Mouse (Mus musculus): ENCODE measurements around the gene Arhgef10l. TPM values are rescaled to one million over a fixed set of nuclear protein-coding genes. Genes with fewer than 3 reads are reported as not detected.
"Not testable (repeated sequence)": the region's sequence is repeated elsewhere in the genome, so short reads cannot be mapped to it uniquely, and the experiment has no call there.

Gene Arhgef10l
- polyA plus RNA-seq, 1 experiment = not detected

- WGBS = 75% methylated on average over 16 of the region's 16 CpGs
- Histone ChIP-seq H3K4me3 (ENCODE audit: insufficient read depth, low read depth, low read length) (no peak overlapping the region), H3K4me1 (ENCODE audit: control insufficient read depth, insufficient read depth, low read length) (peaks cover 20% of the 10 kb centered on the region), H3K27ac (ENCODE audit: insufficient read depth, low read depth, low read length) (no peak overlapping the region)
- TF ChIP-seq POLR2A (IDR thresholded peaks at IDR 0.05; ENCODE audit: insufficient read depth, low read depth, low read length) (no peak), CTCF (IDR thresholded peaks at IDR 0.05; ENCODE audit: insufficient read depth, low read depth, low read length) (no peak)
These were observed 84.5 kb downstream of the Arhgef10l start for GRCm38 (mm10) chr4:140581341-140581729.

GRCm38 (mm10) chr4:140580866-140581265 is 84.9 kb downstream of the Arhgef10l start:
- Histone ChIP-seq H3K27ac (ENCODE audit: insufficient read depth, low read depth, low read length) (no peak overlapping the region), H3K4me3 (ENCODE audit: insufficient read depth, low read depth, low read length) (no peak overlapping the region), H3K4me1 (ENCODE audit: control insufficient read depth, insufficient read depth, low read length) (peaks cover 20% of the 10 kb centered on the region)
- 86% methylated on average over 4 of the region's 4 CpGs for WGBS
- no peak for TF ChIP-seq POLR2A (IDR thresholded peaks at IDR 0.05; ENCODE audit: insufficient read depth, low read depth, low read length)
- TF ChIP-seq CTCF (IDR thresholded peaks at IDR 0.05; ENCODE audit: insufficient read depth, low read depth, low read length) = no peak

GRCm38 (mm10) chr4:140579576-140579975 is 86.2 kb downstream of the Arhgef10l start:
- 70% methylated on average over 8 of the region's 8 CpGs for WGBS
- H3K4me1 ChIP-seq (ENCODE audit: control insufficient read depth, insufficient read depth, low read length) = peaks cover 20% of the 10 kb centered on the region
- TF ChIP-seq POLR2A (IDR thresholded peaks at IDR 0.05; ENCODE audit: insufficient read depth, low read depth, low read length) = no peak
- no peak for TF ChIP-seq CTCF (IDR thresholded peaks at IDR 0.05; ENCODE audit: insufficient read depth, low read depth, low read length)
- H3K4me3 ChIP-seq (ENCODE audit: insufficient read depth, low read depth, low read length) = no peak overlapping the region
- H3K27ac ChIP-seq (ENCODE audit: insufficient read depth, low read depth, low read length) = no peak overlapping the region

GRCm38 (mm10) chr4:140579149-140579548 is 86.7 kb downstream of the Arhgef10l start:
- H3K4me3 ChIP-seq (ENCODE audit: insufficient read depth, low read depth, low read length) = no peak overlapping the region
- WGBS = 96% methylated on average over 13 of the region's 13 CpGs
- H3K4me1 ChIP-seq (ENCODE audit: control insufficient read depth, insufficient read depth, low read length) = peaks cover 20% of the 10 kb centered on the region
- no peak overlapping the region for H3K27ac ChIP-seq (ENCODE audit: insufficient read depth, low read depth, low read length)
- no peak for TF ChIP-seq POLR2A (IDR thresholded peaks at IDR 0.05; ENCODE audit: insufficient read depth, low read depth, low read length)
- TF ChIP-seq CTCF (IDR thresholded peaks at IDR 0.05; ENCODE audit: insufficient read depth, low read depth, low read length) = no peak

- TF ChIP-seq POLR2A (IDR thresholded peaks at IDR 0.05; ENCODE audit: insufficient read depth, low read depth, low read length) (no peak), CTCF (IDR thresholded peaks at IDR 0.05; ENCODE audit: insufficient read depth, low read depth, low read length) (no peak)
- 98% methylated on average over 16 of the region's 16 CpGs for WGBS
- H3K4me3 ChIP-seq (ENCODE audit: insufficient read depth, low read depth, low read length) = no peak overlapping the region
- no peak overlapping the region for H3K27ac ChIP-seq (ENCODE audit: insufficient read depth, low read depth, low read length)
- H3K4me1 ChIP-seq (ENCODE audit: control insufficient read depth, insufficient read depth, low read length) = peaks cover 8% of the 10 kb centered on the region
These were observed 89.2 kb downstream of the Arhgef10l start for GRCm38 (mm10) chr4:140576628-140577027.

GRCm38 (mm10) chr4:140574863-140575262 is 90.9 kb downstream of the Arhgef10l start:
- 85% methylated on average over 7 of the region's 7 CpGs for WGBS
- H3K27ac ChIP-seq (ENCODE audit: insufficient read depth, low read depth, low read length) = not testable (repeated sequence)

GRCm38 (mm10) chr4:140572376-140572775 is 93.4 kb downstream of the Arhgef10l start:
- WGBS = 70% methylated on average over 17 of the region's 17 CpGs
- no peaks in the 10 kb centered on the region; the same call in 1 of the 2 replicates for H3K4me1 ChIP-seq (ENCODE audit: control insufficient read depth, insufficient read depth, low read length)
- no peak overlapping the region for H3K4me3 ChIP-seq (ENCODE audit: insufficient read depth, low read depth, low read length)
- TF ChIP-seq POLR2A (IDR thresholded peaks at IDR 0.05; ENCODE audit: insufficient read depth, low read depth, low read length) = no peak
- TF ChIP-seq CTCF (IDR thresholded peaks at IDR 0.05; ENCODE audit: insufficient read depth, low read depth, low read length) = no peak
- H3K27ac ChIP-seq (ENCODE audit: insufficient read depth, low read depth, low read length) = no peak overlapping the region

More at GRCm38 (mm10) chr4:140574863-140575262, 90.9 kb downstream of the Arhgef10l start:
- not testable (repeated sequence) for H3K4me1 ChIP-seq (ENCODE audit: control insufficient read depth, insufficient read depth, low read length); H3K4me3 ChIP-seq (ENCODE audit: insufficient read depth, low read depth, low read length)

- no peaks in the 10 kb centered on the region; the same call in 1 of the 2 replicates for H3K4me1 ChIP-seq (ENCODE audit: control insufficient read depth, insufficient read depth, low read length)
- TF ChIP-seq CTCF (IDR thresholded peaks at IDR 0.05; ENCODE audit: insufficient read depth, low read depth, low read length) (no peak), POLR2A (IDR thresholded peaks at IDR 0.05; ENCODE audit: insufficient read depth, low read depth, low read length) (no peak)
- no peak overlapping the region for H3K27ac ChIP-seq (ENCODE audit: insufficient read depth, low read depth, low read length)
- 77% methylated on average over 2 of the region's 2 CpGs for WGBS
- no peak overlapping the region for H3K4me3 ChIP-seq (ENCODE audit: insufficient read depth, low read depth, low read length)
These were observed 96.4 kb downstream of the Arhgef10l start for GRCm38 (mm10) chr4:140569394-140569793.

GRCm38 (mm10) chr4:140567911-140568480 is 97.8 kb downstream of the Arhgef10l start:
- TF ChIP-seq POLR2A (IDR thresholded peaks at IDR 0.05; ENCODE audit: insufficient read depth, low read depth, low read length) (no peak), CTCF (IDR thresholded peaks at IDR 0.05; ENCODE audit: insufficient read depth, low read depth, low read length) (no peak)
- Histone ChIP-seq H3K4me3 (ENCODE audit: insufficient read depth, low read depth, low read length) (no peak overlapping the region), H3K27ac (ENCODE audit: insufficient read depth, low read depth, low read length) (no peak overlapping the region), H3K4me1 (ENCODE audit: control insufficient read depth, insufficient read depth, low read length) (peaks cover 11% of the 10 kb centered on the region)
- 94% methylated on average over 11 of the region's 11 CpGs for WGBS

GRCm38 (mm10) chr4:140566785-140567184 is 99.0 kb downstream of the Arhgef10l start:
- WGBS = 92% methylated on average over 14 of the region's 14 CpGs
- no peak for TF ChIP-seq CTCF (IDR thresholded peaks at IDR 0.05; ENCODE audit: insufficient read depth, low read depth, low read length)
- no peak for TF ChIP-seq POLR2A (IDR thresholded peaks at IDR 0.05; ENCODE audit: insufficient read depth, low read depth, low read length)
- Histone ChIP-seq H3K4me3 (ENCODE audit: insufficient read depth, low read depth, low read length) (no peak overlapping the region), H3K27ac (ENCODE audit: insufficient read depth, low read depth, low read length) (no peak overlapping the region), H3K4me1 (ENCODE audit: control insufficient read depth, insufficient read depth, low read length) (peaks cover 18% of the 10 kb centered on the region)

GRCm38 (mm10) chr4:140564459-140564858 is 101.4 kb downstream of the Arhgef10l start:
- not testable (repeated sequence) for H3K27ac ChIP-seq (ENCODE audit: insufficient read depth, low read depth, low read length); H3K4me3 ChIP-seq (ENCODE audit: insufficient read depth, low read depth, low read length)
- H3K4me1 ChIP-seq (ENCODE audit: control insufficient read depth, insufficient read depth, low read length) = peaks cover 18% of the 10 kb centered on the region
- WGBS = 100% methylated on average over 1 of the region's 1 CpGs
